Mouse (Mus musculus) CD8-positive naive resting alpha-beta T cell, adult 57 days (primary cell): ENCODE measurements around the gene Plxnb2. TPM values are rescaled to one million over a fixed set of nuclear protein-coding genes. Genes with fewer than 3 reads are reported as not detected.

ENCODE experiments used
- total RNA-seq: library from RNA; stranded (reverse); gene quantifications from one replicate; pipeline ENCODE4 v1.2.4, GENCODE M21; 2023

Plxnb2 gene
- total RNA-seq, result 1.8 TPM

DNA sequence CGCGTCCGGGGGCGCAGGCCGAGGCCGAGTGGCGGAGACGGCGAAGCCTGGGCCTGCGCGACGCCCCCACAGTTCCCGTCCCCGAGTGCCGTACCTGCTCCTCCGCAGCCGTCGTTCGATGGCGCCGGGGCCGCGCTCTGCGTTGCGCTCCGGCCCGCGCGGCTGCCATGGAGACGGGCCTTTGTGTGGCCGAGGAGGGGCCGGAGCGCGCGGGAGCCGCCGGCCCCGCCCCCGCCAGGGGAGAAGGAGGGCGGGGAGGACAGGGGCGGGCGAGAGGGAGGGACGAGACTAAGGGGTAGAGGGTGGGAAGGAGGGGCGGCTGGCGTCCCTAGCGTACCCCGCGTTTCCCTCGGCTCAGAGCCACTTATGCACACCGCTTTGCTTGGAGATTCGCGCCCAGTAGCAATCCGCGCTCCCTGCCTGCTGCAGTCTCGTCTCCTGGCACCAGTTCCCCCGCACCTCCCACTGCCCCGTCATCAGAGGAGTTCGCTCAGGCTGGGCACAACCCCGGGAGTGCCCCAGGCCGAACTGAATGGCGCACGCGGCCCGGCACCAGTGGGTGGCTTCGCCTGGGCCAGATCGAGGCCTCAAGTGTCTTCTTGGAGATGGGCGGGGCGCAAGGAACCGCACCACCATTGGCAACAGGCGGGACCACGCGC is at the start of gene Plxnb2:
Gene Plxnb2 (minus strand): TSS at position 218 of the 659 bp plus-strand sequence.

DNA sequence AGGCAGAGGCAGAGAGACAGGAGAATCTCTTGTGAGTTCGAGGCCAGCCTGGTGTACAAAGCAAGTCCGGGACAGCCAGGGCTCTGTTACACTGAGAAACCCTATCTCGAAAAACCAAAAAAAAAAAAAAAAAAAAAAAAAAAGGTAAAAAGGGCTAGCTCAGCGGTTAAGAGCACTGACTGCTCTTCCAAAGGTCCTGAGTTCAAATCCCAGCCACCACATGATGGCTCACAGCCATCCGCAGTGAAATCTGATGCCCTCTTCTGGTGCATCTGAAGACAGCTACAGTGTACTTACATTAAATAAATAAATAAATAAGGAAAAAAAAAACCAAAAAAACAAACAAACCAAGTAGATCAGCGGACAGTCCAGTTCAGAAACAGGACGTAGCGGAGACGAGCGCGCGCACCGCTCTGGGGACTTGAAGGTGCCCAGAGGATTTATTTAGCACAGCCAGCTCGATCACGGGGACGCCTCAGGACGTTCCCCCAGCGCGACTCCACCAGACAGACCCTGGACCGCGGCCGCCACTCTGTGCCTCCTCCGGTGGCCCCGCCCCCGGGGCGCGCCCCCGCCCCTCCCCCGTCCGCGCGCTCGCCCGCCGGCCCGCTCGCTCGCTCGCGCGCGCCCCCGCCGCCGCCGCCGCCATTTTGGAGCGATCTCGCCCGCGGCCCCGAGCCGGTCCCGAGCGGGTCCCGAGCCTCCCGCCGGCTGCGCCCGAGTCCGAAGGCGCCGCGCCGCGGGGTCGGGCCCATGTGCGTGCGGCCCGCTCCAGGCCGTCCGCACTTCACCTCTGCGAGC is 30.5 kb upstream of the Plxnb2 start, which contains the start of gene Ppp6r2:
Gene Ppp6r2 (plus strand): TSS at position 639 of the 801 bp plus-strand sequence.

DNA sequence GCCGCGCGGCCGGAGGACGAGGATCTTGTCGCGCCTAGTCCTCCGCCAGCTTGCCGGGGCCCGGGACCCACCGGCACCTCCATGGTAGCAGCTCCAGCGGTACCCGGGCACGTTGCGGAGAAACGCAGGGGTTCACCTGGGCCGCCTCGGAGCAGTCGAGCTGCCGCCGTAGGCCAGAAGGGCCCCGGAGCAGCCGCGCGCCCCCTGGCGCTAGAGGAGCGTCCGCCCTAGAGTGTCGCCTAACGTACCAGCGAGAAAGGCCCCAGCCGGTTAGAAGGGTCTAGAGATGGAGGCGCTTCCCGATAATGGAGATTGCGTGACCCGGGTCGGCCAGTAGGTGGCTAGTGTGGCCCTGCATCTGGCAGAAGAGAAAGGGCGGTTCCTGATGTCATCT is 15.7 kb upstream of the Plxnb2 start, which contains the start of gene Dennd6b:
Gene Dennd6b (minus strand): TSS at position 184 of the 394 bp plus-strand sequence.

DNA sequence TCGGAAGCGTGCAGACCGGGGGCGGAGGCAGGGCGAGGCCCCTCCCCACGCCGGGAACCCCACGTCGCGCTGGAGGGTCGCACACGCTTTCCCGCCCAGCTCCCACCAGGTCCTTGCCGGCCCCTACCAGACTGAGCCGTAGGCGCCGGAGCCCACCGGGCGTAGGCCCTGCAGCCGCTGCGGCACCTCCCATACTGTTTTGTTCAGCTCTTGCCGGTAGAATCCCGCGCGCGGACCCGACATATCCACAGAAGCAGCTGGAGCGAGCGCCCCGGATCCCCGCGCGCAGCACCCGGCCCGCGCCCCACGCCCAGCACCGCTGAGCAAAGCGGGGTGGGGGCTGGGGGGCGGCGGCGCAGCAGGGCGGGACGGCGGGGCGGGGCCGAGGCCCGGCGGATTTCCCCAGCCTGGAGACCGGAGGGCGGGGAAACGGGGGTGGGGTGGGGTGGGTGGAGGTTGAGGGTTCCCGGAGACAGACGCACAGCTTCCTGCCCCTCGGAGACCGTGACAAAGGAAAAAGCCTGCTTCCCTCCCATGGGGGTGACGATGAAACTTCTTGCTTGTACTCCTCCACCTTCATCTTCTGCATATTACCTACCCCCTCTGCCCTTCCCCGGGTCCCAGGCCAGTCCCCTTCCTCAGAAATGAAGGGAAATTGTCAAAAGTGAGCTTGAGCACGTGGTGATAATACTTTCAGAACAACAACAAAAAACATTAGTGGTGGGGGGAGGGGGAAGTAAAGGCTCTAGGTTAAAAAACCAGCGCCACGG is 31.1 kb downstream of the Plxnb2 start, which contains the start of gene Mapk11:
Gene Mapk11 (minus strand): TSS at position 358 of the 770 bp plus-strand sequence.

DNA sequence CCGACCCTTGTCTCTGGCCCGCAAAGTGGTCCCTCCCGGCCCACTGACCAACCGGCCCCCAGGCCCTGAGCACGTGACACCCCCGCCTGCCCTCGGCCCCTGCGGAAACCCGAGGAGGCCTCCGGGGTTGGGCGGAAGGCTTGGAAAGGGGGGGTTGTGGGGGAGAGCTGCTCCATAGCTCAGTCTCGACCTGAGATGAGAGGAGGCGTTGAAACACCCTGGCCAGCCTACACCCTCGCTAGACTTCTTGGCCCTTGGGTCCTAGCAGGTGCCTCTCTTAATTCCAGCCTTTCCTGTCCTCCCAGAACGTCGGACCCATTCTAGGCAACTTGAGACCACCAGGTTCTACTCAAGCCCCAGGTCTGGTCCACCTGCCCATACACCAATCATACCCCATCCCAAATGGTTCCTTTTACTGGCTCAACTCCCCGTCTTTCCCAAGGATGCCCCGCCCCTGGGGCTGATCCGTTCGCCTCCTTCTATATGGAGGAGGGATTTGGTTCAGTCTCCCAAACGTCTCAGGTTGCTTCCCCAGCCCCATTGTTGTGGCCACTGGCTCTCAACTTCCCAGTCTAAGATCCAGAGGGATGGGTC is 39.8 kb downstream of the Plxnb2 start, which contains the start of gene Mapk12:
Gene Mapk12 (minus strand): TSS at position 45 of the 594 bp plus-strand sequence.

DNA sequence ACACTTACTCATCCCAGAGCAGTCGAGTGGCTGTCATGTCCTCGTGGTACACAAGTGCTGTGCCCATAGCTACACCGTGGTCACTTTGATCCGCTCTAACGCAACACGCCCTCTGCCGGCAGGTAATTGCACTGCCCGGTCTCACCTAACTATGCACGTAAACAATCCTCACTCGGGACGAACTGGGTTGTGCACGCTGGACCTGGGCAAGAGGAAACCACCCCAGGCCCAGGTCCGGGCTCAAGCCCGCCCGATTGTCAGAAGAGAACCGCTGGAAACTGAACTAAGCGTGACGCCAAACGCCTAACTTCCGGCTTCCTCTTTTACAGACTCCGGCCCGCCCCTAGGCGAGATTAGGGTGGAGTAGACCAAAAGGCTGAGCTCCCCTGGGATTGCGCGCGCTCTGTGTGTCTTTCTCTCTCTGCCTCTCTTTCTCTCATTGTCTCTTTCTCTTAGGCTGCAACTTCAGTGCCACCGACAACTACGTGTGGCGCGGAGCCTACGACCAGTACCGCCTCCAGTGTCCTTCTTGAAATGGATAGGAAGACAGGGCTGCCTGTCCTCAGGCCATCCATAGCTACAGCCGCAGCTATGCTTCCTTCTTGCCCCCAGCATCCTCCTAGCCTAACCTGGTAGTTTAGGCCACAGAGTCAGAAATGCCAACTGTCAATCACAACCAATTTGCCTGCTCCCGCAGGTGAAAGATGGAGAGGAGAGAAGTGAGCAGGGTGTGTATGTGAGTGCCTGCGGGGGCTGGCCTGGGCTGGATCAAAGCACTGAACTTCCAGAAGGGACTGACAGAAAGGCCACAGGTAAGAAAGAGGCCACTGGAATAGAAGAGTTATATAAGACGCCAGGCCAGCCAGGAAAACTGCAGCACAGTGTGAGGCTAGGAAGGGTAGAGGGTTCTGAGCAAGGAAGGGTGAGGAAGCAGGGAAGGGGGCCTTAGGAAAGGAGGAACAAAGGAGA is 51.9 kb downstream of the Plxnb2 start, which contains the start of gene Hdac10:
Gene Hdac10 (minus strand): TSS at position 319 of the 969 bp plus-strand sequence.

DNA sequence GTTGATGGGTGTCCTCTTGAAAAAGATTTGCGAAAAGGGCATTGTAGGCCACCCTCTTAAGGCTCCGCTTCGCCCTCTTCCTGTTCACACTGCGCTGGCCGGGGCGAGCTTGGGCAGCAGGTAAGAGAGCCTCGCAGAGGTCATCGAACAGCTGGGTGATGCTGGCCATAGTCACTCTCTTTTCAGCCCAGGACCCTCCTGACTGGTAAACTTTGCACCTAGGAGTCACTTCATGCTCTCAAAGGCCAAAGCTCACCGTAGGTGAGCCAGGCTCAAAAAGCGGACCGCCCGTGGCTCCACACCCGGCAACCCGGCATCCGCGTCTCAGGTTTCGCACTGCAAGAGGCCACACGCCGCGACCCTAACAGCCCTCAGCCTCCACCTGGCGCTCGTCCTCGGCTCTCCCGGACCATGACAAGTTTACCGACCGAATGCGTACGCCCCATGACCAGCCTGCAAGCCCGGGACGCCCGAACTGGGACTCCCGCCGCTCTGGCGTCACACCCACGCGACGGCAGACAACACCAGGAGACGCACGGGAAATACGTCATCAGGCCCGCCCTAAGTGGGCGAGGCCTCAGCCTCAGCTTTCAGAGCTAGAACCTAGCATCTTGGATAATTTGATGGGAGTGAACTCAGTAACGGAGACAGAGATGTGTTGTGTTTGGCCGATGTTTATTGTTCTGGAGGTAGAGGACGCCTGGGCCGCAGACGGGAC is 57.8 kb downstream of the Plxnb2 start, which contains the start of gene Tubgcp6:
Gene Tubgcp6 (minus strand): TSS at position 464 of the 718 bp plus-strand sequence.

Other genes with a start within 250 kb of the Plxnb2 start
- gene Ttll8, start 226.4 kb downstream of the Plxnb2 start, total RNA-seq, result not detected
- not detected for gene Mlc1, start 201.8 kb downstream of the Plxnb2 start, total RNA-seq
- gene Mov10l1, start 197.9 kb downstream of the Plxnb2 start, total RNA-seq, result not detected
- not detected for gene Panx2, start 121.1 kb downstream of the Plxnb2 start, total RNA-seq
- gene Trabd, start 105.7 kb downstream of the Plxnb2 start, total RNA-seq, result 39.5 TPM
- gene Selenoo, start 91.7 kb downstream of the Plxnb2 start, total RNA-seq, result 22.8 TPM
- gene Tubgcp6, start 57.7 kb downstream of the Plxnb2 start, total RNA-seq, result 33.7 TPM
- gene Hdac10, start 52.1 kb downstream of the Plxnb2 start, total RNA-seq, result 13.4 TPM
- 0.37 TPM for gene Mapk12, start 40.1 kb downstream of the Plxnb2 start, total RNA-seq
- 7.1 TPM for gene Mapk11, start 31.2 kb downstream of the Plxnb2 start, total RNA-seq
- gene Dennd6b, start 15.7 kb upstream of the Plxnb2 start, total RNA-seq, result 24.3 TPM
- 38.3 TPM for gene Ppp6r2, start 30.8 kb upstream of the Plxnb2 start, total RNA-seq
- gene Sbf1, start 134.5 kb upstream of the Plxnb2 start, total RNA-seq, result 424 TPM
- not detected for gene Adm2, start 141.9 kb upstream of the Plxnb2 start, total RNA-seq
- gene Miox, start 153.6 kb upstream of the Plxnb2 start, total RNA-seq, result not detected
- 33.6 TPM for gene Lmf2, start 174.9 kb upstream of the Plxnb2 start, total RNA-seq
- gene Ncaph2, start 174.9 kb upstream of the Plxnb2 start, total RNA-seq, result 117 TPM
- gene Sco2, start 193.1 kb upstream of the Plxnb2 start, total RNA-seq, result 17.8 TPM
- gene Tymp, start 196.3 kb upstream of the Plxnb2 start, total RNA-seq, result 0.49 TPM
- gene Odf3b, start 198.5 kb upstream of the Plxnb2 start, total RNA-seq, result not detected
- not detected for gene Klhdc7b, start 204.1 kb upstream of the Plxnb2 start, total RNA-seq
- gene Syce3, start 229.7 kb upstream of the Plxnb2 start, total RNA-seq, result not detected
- gene Cpt1b, start 245.1 kb upstream of the Plxnb2 start, total RNA-seq, result 8.1 TPM
- gene C730034F03Rik, start 248.8 kb upstream of the Plxnb2 start, total RNA-seq, result 12.1 TPM
- gene Gm44502, start 248.9 kb upstream of the Plxnb2 start, total RNA-seq, result not detected
- 220 TPM for gene Chkb, start 249.1 kb upstream of the Plxnb2 start, total RNA-seq